Mouse (Mus musculus): ENCODE results near the gene Sox15.

- TF ChIP-seq CTCF (IDR thresholded peaks at IDR 0.05; ENCODE audit: low read depth) = no peak
- TF ChIP-seq EP300 (IDR thresholded peaks at IDR 0.05; ENCODE audit: low read depth) = no peak
Measured at GRCm38 (mm10) chr11:69664841-69665240, 9.7 kb downstream of the Sox15 start.
